Mouse (Mus musculus): ENCODE results near the gene Grin2b.

- TF ChIP-seq GATA1 (IDR thresholded peaks at IDR 0.05; ENCODE audit: low read length) (no peak), TAL1 (IDR thresholded peaks at IDR 0.05; ENCODE audit: low read length) (no peak)
Observed at GRCm38 (mm10) chr6:136042375-136042774, 130.9 kb downstream of the Grin2b start.

All from erythroblast, embryonic 14.5 days (primary cell).